Mouse (Mus musculus) macrophage (primary cell): ENCODE results near the gene Hras. TPM values are rescaled to one million over a fixed set of nuclear protein-coding genes. Genes with fewer than 3 reads are reported as not detected.

ENCODE experiments used
- H3K27ac ChIP-seq: fragments of 350-480 bp; formaldehyde crosslinking; 2 replicates; pipeline ENCODE4 v1.9.0; 2021
- H3K36me3 ChIP-seq: fragments of 350-480 bp; formaldehyde crosslinking; 2 replicates; pipeline ENCODE4 v1.9.0; 2021; ENCODE audit errors: inconsistent target
- H3K4me3 ChIP-seq: fragments of 350-480 bp; formaldehyde crosslinking; 2 replicates; pipeline ENCODE4 v1.9.0; 2021; ENCODE audit errors: inconsistent target
- H3K79me2 ChIP-seq: fragments of 350-480 bp; formaldehyde crosslinking; 2 replicates; pipeline ENCODE4 v1.9.0; 2021; ENCODE audit errors: inconsistent target
- WGBS: methylation state at CpG from one replicate; pipeline ENCODE4 v1.1.7; 2026; ENCODE audit warnings: inconsistent platforms; ENCODE audit not compliant: missing documents; 5-methylcytosine and 5-hydroxymethylcytosine counted together
- polyA plus RNA-seq: library from polyadenylated mRNA; stranded (reverse); fragments of 250-400 nt; gene quantifications from 3 replicates; pipeline ENCODE4 v1.2.4, GENCODE M21; 2018; ENCODE audit warnings: inconsistent platforms
- total RNA-seq, 78 experiments: library from RNA; depleted of rRNA; stranded (reverse); fragments of 250-400 nt; gene quantifications; 1 replicate in 9 of 78; 2 replicates in 24 of 78; 3 replicates in 43 of 78; 4 replicates in 2 of 78; pipeline ENCODE4 v1.2.4; 2018; ENCODE audit warnings: inconsistent platforms in 56 of 78

The Hras gene
- 10 to 100 TPM in 13 of 26 experiments, 1 to 10 TPM in 12, not detected in 1; 1.5 to 31.4 (median 10.9) TPM for total RNA-seq (2018; cell fraction: chromatin; rRNA removed)
- 10 to 100 TPM; 40.7 to 70.9 (median 56.1) TPM for total RNA-seq (2018; cell fraction: cytosol; rRNA removed)
- 10 to 100 TPM in 21 of 26 experiments, 1 to 10 TPM in 5; 6.3 to 34.2 (median 15.0) TPM for total RNA-seq (2018; cell fraction: nucleus; rRNA removed)
- 31.1 to 73.7 TPM (median 35.0 TPM) in 3 replicates for polyA plus RNA-seq

DNA sequence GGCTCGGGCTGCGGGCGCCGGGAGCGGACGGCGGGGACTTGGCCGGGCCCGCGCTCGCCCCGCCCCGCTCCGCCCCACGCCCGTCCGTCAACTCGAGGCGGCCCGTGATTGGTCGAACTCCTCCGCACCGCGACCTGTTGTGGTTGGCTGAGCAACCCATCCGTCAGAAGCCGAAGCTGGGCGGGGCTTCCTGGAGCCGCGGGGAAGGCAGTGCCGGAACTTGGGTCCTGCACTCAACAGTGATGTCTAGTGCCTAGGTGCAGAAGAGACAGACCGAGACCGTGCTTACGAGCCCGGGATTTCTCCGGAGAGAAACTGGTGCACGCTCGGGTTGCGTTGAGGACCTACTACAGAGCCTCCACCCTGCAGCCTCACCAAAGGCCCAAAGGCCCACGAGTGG is at the start of gene Hras, which contains the start of gene Lrrc56:
TSS of gene Hras (minus strand) at position 58 of the 400 bp plus-strand sequence.
TSS of gene Lrrc56 (plus strand) at position 210 of the 400 bp plus-strand sequence.
- Histone ChIP-seq H3K36me3 (peaks cover 18% of the 10 kb centered on the region), H3K27ac (peak within 1 kb of the TSS; percentile 45), H3K4me3 (peak within 1 kb of the TSS; percentile 78), H3K79me2 (peaks cover 14% of the 10 kb centered on the region)
- 0% methylated on average over 39 of the region's 39 CpGs for WGBS

- Histone ChIP-seq H3K27ac (no peak overlapping the region), H3K79me2 (peaks cover 77% of the 10 kb centered on the region), H3K4me3 (no peak overlapping the region), H3K36me3 (peaks cover 49% of the 10 kb centered on the region)
- WGBS = 98% methylated on average over 8 of the region's 10 CpGs
Measured at GRCm38 (mm10) chr7:141231551-141231950, 37.7 kb upstream of the Hras start.

- H3K36me3 ChIP-seq = peaks cover 46% of the 10 kb centered on the region
Measured at GRCm38 (mm10) chr7:141231111-141231510, 37.3 kb upstream of the Hras start.

GRCm38 (mm10) chr7:141230570-141230969 is 36.8 kb upstream of the Hras start:
- WGBS = 95% methylated on average over 4 of the region's 4 CpGs
- H3K27ac ChIP-seq = no peak overlapping the region
- H3K4me3 ChIP-seq = no peak overlapping the region; the same call in 1 of the 2 replicates
- peaks cover 41% of the 10 kb centered on the region for H3K36me3 ChIP-seq
- H3K79me2 ChIP-seq = peaks cover 68% of the 10 kb centered on the region

More at GRCm38 (mm10) chr7:141231111-141231510, 37.3 kb upstream of the Hras start:
- Histone ChIP-seq H3K4me3 (no peak overlapping the region), H3K79me2 (peaks cover 73% of the 10 kb centered on the region), H3K27ac (no peak overlapping the region)
- WGBS = 94% methylated on average over 3 of the region's 3 CpGs

DNA sequence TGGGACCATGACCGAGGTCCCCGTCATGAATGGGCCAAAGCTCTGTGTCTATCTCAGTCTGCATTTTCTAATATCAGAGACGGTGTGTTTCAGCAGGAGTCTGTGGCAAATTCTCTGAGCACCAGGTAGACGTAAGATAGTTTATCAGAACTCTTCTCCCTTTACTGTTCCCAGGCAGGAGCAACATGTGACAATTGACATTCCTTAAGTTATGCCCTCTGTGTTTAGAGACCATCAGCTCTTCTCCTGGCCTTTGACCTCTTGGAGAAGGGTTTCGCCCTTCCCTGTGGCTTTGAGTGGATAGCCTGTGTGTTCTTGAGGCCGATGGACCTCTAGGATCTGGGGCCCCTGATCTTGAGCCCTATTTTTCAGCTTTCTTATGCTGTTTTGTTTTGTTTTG is 35.9 kb upstream of the Hras start:
- peaks cover 60% of the 10 kb centered on the region for H3K79me2 ChIP-seq
- peak overlapping the region; percentile 95 for H3K4me3 ChIP-seq
- no peak overlapping the region for H3K27ac ChIP-seq
- peaks cover 32% of the 10 kb centered on the region for H3K36me3 ChIP-seq
- WGBS = 68% methylated on average over 6 of the region's 6 CpGs

DNA sequence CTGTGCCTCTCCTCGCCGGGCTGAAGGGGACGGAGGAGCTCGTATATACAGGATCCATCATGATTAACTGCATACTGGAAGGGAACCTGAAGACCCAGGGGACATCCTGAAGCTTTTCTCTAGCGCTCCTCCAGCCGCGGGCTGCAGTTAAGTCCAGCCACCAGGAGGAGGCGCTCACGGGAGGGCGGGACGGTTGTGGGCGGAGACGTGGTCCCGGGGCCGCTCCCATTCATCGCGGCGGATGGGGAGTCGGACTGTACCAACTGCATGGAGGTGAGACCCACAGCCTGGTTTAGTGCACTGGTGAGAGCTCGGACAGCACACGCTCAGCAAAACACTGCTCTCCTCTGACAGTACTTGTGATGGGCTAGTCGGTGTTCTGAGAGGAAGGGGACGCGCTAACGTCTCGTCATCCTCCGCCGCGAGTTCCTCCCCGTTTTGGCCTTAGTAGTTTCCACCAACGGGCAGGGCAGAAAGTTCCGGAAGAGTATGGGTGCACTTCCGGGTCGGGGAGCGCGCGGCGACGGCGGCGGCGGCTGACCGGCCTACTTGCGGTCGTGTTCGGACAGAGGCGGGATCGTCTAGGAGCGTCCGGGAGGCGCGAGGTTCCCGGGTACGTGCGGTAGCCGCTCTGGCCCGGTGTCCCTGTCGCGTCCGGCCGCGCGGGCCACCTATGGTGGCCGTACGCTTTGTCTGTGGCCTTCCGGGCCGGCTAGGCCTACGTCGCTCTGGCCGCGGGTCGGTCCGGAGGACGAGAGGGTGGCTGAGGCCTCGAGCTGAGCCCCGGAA is 34.7 kb upstream of the Hras start, which contains the start of gene Phrf1:
TSS of gene Phrf1 (plus strand) at position 506 of the 789 bp plus-strand sequence.
- Histone ChIP-seq H3K36me3 (peaks cover 20% of the 10 kb centered on the region), H3K79me2 (peaks cover 47% of the 10 kb centered on the region), H3K4me3 (peak within 1 kb of the TSS; percentile 95), H3K27ac (peak within 1 kb of the TSS; percentile 97)
- under 1% methylated on average over 75 of the region's 76 CpGs for WGBS

DNA sequence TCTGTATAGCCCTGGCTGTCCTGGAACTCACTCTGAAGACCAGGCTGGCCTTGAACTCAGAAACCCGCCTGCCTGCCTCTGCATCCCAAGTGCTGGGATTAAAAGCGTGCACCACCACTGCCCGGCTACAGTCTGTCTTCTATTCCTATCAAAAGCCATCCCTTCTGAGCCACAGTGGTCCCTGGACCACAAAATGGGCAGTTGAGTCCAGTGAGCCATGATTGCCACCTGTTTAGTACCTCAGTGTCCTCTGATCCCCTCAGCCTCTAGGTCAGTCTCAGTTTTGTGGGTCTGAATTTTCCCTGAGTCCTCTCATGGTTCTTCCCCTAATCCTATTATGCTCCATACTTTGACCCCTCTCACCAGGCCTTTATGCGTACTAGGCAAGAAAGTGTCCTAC is 34.0 kb upstream of the Hras start:
- Histone ChIP-seq H3K79me2 (peaks cover 41% of the 10 kb centered on the region), H3K4me3 (no peak overlapping the region), H3K36me3 (peaks cover 13% of the 10 kb centered on the region), H3K27ac (peak overlapping the region; percentile 97; the same call in 1 of the 2 replicates)
- 90% methylated on average over 4 of the region's 4 CpGs for WGBS

GRCm38 (mm10) chr7:141226535-141226934 is 32.7 kb upstream of the Hras start:
- Histone ChIP-seq H3K79me2 (peaks cover 28% of the 10 kb centered on the region), H3K4me3 (no peak overlapping the region), H3K27ac (no peak overlapping the region), H3K36me3 (peaks cover under 1% of the 10 kb centered on the region; the same call in 1 of the 2 replicates)
- WGBS = 90% methylated on average over 6 of the region's 6 CpGs

DNA sequence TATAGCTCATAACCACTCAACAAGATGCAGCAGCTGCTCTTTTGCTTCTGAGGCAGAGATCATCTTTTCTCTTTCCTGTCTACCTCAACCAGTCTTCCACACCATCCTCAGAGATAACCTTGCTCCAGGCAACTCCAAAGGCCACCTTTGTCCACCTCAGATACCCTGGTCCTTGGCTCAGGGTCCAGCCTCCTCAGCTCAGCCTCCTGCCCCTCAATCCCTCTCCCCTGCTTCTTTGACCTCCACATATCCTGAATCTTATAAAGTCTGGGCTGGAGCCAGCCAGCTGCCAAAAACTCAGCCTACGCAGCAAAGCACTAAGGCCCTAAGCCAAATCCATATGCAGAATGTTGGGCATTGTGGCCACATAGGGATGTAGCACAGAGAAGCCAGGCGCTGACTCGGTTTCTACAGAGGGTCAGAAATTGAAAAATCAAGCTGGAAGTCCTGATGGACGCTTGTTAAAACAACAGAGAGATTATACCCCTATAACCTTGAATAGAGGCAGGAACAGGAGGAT is 29.0 kb upstream of the Hras start:
- WGBS = 91% methylated on average over 4 of the region's 4 CpGs
- H3K27ac ChIP-seq = 0 out of 2 replicates have a peak overlapping the region, but pooled peaks have one; percentile 37
- H3K79me2 ChIP-seq = no peaks in the 10 kb centered on the region
- no peaks in the 10 kb centered on the region for H3K36me3 ChIP-seq
- no peak overlapping the region for H3K4me3 ChIP-seq

- peak overlapping the region; percentile 37 for H3K27ac ChIP-seq
- 28% methylated on average over 8 of the region's 8 CpGs for WGBS
- no peaks in the 10 kb centered on the region for H3K36me3 ChIP-seq
- no peak overlapping the region for H3K4me3 ChIP-seq
- H3K79me2 ChIP-seq = no peaks in the 10 kb centered on the region
Measured at GRCm38 (mm10) chr7:141222126-141222467, 28.3 kb upstream of the Hras start.

GRCm38 (mm10) chr7:141221249-141222125 is 27.7 kb upstream of the Hras start:
- Histone ChIP-seq H3K27ac (peak overlapping the region; percentile 42), H3K79me2 (no peaks in the 10 kb centered on the region), H3K4me3 (peak overlapping the region; percentile 46), H3K36me3 (no peaks in the 10 kb centered on the region)
- 30% methylated on average over 36 of the region's 44 CpGs for WGBS

DNA sequence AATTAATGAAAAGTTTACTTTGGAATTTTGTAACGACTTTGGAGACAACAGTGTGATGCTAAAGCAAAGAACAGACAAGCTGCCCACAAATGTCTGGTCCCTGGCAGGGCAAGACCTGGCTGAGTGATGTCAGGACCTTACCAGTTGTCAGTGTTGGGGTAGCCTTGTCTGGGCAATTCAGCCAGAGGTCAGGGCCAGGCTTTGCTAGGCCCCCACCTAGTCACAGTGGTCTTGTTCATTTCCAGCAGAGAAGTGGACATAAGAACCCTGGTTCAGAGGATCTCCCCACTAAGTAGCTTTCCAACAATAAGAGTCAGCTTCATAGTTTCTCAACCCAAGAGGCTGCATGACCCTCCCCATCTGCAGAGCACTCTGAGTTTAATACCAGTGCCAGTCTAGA is 26.6 kb upstream of the Hras start:
- H3K79me2 ChIP-seq = no peaks in the 10 kb centered on the region
- H3K36me3 ChIP-seq = no peaks in the 10 kb centered on the region
- peak overlapping the region; percentile 46 for H3K4me3 ChIP-seq
- peak overlapping the region; percentile 42; the same call in 1 of the 2 replicates for H3K27ac ChIP-seq
- 100% methylated on average over 1 of the region's 1 CpGs for WGBS

DNA sequence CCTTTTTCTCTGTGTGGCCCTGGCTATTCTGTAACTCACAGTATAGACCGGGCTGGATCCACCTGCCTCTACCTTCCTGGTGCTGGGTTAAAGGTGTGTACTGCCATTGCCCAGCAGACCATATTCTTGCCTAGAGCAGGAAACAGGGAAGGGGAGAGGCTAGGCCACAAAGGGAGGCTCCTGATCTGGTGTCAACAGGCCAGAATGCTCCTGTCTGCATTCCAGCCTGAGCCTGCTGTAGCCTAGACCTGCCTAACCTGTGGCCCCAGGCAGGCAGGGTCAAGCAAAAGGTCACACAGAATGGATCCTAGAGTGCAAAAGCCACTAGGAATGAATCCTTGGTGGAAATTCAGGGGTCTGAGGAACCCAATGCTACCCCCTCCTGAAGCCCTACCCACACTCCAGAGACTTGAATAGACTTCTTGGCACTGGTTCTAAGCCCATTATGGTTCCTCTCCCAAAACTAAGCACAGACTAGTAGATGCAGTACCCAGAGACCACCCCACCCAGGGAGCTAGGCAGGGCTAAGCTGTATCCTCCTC is 25.8 kb upstream of the Hras start:
- Histone ChIP-seq H3K36me3 (no peaks in the 10 kb centered on the region), H3K79me2 (no peaks in the 10 kb centered on the region), H3K27ac (peak overlapping the region; percentile 31), H3K4me3 (no peak overlapping the region)
- WGBS = 80% methylated on average over 1 of the region's 1 CpGs
